Mouse (Mus musculus) hindbrain, embryonic 16.5 days (tissue): ENCODE measurements around the gene Itsn1. TPM values are rescaled to one million over a fixed set of nuclear protein-coding genes. Genes with fewer than 3 reads are reported as not detected.

Experiments
- microRNA-seq: library from miRNA; unstranded; fragments of <30 nt; microRNA quantifications from one replicate; pipeline ENCODE4, GENCODE M21; 2017
- polyA plus RNA-seq: library from polyadenylated mRNA; unstranded; fragments of >200 nt; fragmentation: Nextera tagmentation; extraction: Ambion mirVana; gene quantifications from 2 replicates; pipeline ENCODE4 v1.2.1, GENCODE M21; 2015

Gene Itsn1
- polyA plus RNA-seq, 1 experiment from 2014 or later = 49.6 TPM

Small RNAs within 50 kb of the gene (microRNA-seq; reads per million reads assigned to microRNA genes)
- not detected for gene Gm27773

Other genes with a start within 250 kb of the Itsn1 start
- 42.7 and 49.2 TPM in 2 replicates for gene Ifnar1, start 244.0 kb upstream of the Itsn1 start, polyA plus RNA-seq
- 118 and 127 TPM in 2 replicates for gene Ifngr2, start 182.2 kb upstream of the Itsn1 start, polyA plus RNA-seq
- gene Tmem50b, start 131.5 kb upstream of the Itsn1 start, polyA plus RNA-seq = 114 and 131 TPM in 2 replicates
- 5.8 and 6.5 TPM in 2 replicates for gene Dnajc28, start 110.3 kb upstream of the Itsn1 start, polyA plus RNA-seq
- gene Gart, start 82.3 kb upstream of the Itsn1 start, polyA plus RNA-seq = 58.6 and 61.2 TPM in 2 replicates
- 89.4 and 94.5 TPM in 2 replicates for gene Son, start 81.8 kb upstream of the Itsn1 start, polyA plus RNA-seq
- gene Donson, start 40.5 kb upstream of the Itsn1 start, polyA plus RNA-seq = 19.4 and 21.5 TPM in 2 replicates
- 105 and 115 TPM in 2 replicates for gene Cryzl1, start 306 bp upstream of the Itsn1 start, polyA plus RNA-seq